Mouse (Mus musculus): ENCODE measurements around the gene Egflam. TPM values are rescaled to one million over a fixed set of nuclear protein-coding genes. Genes with fewer than 3 reads are reported as not detected.

The Egflam gene
- polyA plus RNA-seq, 1 experiment from 2014 or later: 9.2 TPM

DNA sequence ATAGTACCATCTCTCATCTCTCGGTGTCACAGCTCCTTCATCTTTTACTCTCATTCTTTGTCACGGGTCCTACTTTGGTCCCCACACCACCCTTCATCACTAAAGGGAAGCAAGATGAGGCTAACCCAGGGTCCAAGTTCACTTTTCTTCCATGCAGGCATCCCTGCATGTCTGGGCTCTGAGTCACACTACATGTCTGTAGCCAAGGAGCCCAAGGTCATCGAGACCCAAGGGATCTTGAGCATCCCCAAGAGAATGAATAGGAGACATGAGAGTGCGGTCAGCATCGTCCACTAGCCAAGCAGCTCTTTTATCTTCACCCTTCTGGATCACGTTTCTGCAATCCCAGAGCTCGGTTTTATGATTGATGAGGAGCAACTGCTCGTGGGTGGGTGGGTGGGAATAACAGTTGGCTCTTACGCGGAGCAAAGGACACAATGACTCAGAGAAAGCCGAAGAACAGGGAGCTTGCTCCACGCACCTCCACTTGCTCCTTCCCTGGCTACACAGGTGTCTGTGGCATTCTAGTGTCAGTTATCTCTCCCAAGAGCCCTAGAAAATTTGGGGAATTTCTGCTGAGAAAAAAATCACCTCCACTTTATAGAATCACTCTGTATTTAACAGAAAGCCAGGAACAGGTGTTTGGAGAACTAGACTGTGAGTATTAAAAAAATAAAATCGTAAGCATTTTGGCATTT lies 164.7 kb downstream of the Egflam start:
- Histone ChIP-seq H3K4me1 (no peaks in the 10 kb centered on the region), H3K27me3 (ENCODE audit: low read depth, poor library complexity, severe bottlenecking) (no peaks in the 10 kb centered on the region), H3K4me3 (no peak overlapping the region), H3K27ac (replicated peaks) (no peak overlapping the region), H3K36me3 (no peaks in the 10 kb centered on the region), H3K9me3 (replicated peaks) (no peaks in the 10 kb centered on the region)
- no peak for DNase-seq (ENCODE audit: low spot score)
- 93% methylated on average over 13 of the region's 13 CpGs for WGBS

DNA sequence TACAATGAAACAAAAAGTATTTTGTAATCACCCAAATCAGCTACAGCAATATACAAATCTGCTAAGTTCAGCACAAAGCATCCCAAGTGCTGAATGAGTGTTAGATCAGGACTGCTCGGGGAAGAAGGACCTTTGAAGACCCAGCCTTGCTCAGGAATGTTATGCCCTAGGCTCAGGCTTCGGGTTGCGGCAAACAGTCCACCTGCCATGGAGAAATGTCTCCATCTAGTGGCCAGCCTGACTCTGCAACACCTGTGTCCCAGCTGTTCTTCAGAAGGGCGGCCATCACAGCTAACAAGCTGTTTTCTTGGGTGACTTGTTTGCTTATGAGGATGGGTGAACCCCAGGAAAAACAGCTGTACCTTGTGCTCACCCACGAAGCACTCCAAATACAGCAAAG lies 172.0 kb downstream of the Egflam start:
- Histone ChIP-seq H3K4me3 (no peak overlapping the region), H3K4me1 (peaks cover 17% of the 10 kb centered on the region), H3K27ac (replicated peaks) (no peak overlapping the region), H3K36me3 (no peaks in the 10 kb centered on the region), H3K9me3 (replicated peaks) (no peaks in the 10 kb centered on the region), H3K27me3 (ENCODE audit: low read depth, poor library complexity, severe bottlenecking) (0 out of 2 replicates have a peak, but pooled peaks cover 12% of the 10 kb centered on the region)
- WGBS: 3% methylated on average over 5 of the region's 5 CpGs
- DNase-seq (ENCODE audit: low spot score): peak; percentile 79

DNA sequence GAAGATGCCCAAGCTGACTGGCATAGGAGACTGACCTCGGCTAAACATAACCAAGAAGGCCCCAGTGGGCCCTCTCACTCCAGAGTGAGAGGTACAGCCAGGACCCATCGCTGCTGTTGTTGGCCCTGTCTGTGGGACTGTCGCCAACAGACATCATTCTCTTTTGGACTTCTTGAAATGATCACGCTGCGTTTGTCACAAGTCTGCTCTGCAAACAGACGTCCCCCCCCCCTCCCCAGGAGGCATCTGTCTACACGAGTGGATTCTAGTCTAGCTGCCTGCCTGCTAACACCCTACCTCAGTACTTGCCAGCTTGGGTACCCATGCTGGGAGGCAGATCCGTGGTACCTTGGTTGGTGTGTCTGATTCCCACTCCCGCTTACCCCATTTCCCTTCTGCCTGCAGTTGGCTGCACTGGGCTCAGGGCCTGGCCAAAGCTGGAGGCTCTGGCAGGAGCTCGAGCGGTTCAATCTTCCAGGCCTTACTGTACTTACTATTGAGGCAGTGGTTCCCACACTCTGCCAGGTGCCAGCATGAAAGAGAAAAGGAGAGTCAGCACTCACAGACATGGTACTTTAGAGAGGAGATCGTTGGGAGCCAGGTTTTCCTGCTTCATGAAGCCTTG lies 173.9 kb downstream of the Egflam start:
- Histone ChIP-seq H3K4me3 (no peak overlapping the region), H3K27ac (replicated peaks) (no peak overlapping the region), H3K27me3 (ENCODE audit: low read depth, poor library complexity, severe bottlenecking) (0 out of 2 replicates have a peak, but pooled peaks cover 12% of the 10 kb centered on the region), H3K4me1 (peaks cover 17% of the 10 kb centered on the region), H3K36me3 (no peaks in the 10 kb centered on the region), H3K9me3 (replicated peaks) (no peaks in the 10 kb centered on the region)
- DNase-seq (ENCODE audit: low spot score): no peak
- WGBS: 84% methylated on average over 12 of the region's 12 CpGs

GRCm38 (mm10) chr15:7222809-7223208 lies 175.4 kb downstream of the Egflam start:
- H3K27me3 ChIP-seq (ENCODE audit: low read depth, poor library complexity, severe bottlenecking): 0 out of 2 replicates have a peak, but pooled peaks cover 12% of the 10 kb centered on the region
- H3K36me3 ChIP-seq: no peaks in the 10 kb centered on the region
- peaks cover 17% of the 10 kb centered on the region for H3K4me1 ChIP-seq
- H3K4me3 ChIP-seq: no peak overlapping the region
- no peaks in the 10 kb centered on the region for H3K9me3 ChIP-seq (replicated peaks)
- no peak for DNase-seq (ENCODE audit: low spot score)
- no peak overlapping the region; the same call in 1 of the 2 replicates for H3K27ac ChIP-seq (replicated peaks)
- 52% methylated on average over 11 of the region's 11 CpGs for WGBS

DNA sequence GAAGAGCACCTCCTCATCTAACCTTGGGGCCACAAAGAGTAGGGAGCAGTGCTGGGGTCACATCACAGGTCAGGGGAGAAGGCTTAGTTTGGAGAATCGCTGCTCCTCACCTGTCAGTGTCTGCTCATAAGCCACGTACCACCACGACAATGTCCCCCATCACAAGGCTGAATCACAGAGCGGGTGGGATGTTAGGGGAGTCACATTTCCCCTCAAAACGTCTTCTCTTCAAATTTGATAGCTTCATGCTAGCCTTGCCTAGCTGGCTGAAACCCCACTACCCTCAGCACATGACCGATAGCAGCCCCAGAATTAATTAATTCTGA lies 181.0 kb downstream of the Egflam start:
- Histone ChIP-seq H3K4me3 (no peak overlapping the region), H3K9me3 (replicated peaks) (no peaks in the 10 kb centered on the region), H3K27ac (replicated peaks) (no peak overlapping the region), H3K36me3 (no peaks in the 10 kb centered on the region), H3K4me1 (peaks cover 8% of the 10 kb centered on the region), H3K27me3 (ENCODE audit: low read depth, poor library complexity, severe bottlenecking) (no peaks in the 10 kb centered on the region)
- no peak for DNase-seq (ENCODE audit: low spot score)
- 90% methylated on average over 6 of the region's 6 CpGs for WGBS

DNA sequence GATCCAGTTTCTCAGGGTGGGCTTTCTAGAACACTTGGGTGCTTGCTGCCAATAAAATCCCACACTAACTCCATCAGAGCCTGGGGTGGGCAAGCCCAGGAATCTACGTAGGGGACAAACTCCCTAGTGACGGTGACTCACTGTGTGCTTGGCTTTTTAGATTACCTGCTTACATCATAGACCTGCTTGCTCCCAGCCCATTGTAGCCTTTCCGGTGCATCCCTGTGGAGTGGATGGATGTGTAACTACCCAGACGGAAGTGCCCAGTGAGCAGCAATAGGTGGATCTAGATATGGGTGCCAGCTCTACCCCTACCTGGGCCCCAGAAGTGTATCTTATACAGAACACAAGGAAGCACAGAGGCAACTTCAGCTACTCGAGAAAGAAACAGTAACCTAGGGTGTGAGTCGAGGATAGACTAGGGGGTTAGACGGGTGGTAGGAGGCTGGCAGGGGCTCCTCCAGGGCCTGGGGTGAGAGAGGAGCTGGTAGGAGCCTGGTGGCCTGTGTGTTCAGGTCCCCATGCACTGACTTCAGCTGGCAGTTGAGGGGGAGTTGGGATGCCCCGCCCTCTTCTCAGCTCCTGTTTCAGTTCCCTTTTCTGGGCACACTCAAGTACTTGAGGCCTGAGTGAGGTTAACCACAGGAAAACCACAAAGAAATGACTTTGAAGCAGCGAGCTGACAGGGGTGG lies 181.5 kb downstream of the Egflam start:
- H3K27me3 ChIP-seq (ENCODE audit: low read depth, poor library complexity, severe bottlenecking): no peaks in the 10 kb centered on the region
- no peak for DNase-seq (ENCODE audit: low spot score)
- WGBS: 81% methylated on average over 9 of the region's 9 CpGs
- H3K4me3 ChIP-seq: no peak overlapping the region
- no peaks in the 10 kb centered on the region for H3K9me3 ChIP-seq (replicated peaks)
- H3K4me1 ChIP-seq: peaks cover 6% of the 10 kb centered on the region
- H3K27ac ChIP-seq (replicated peaks): 0 out of 2 replicates have a peak overlapping the region, but pooled peaks have one; percentile 38
- no peaks in the 10 kb centered on the region for H3K36me3 ChIP-seq

- Histone ChIP-seq H3K4me1 (peaks cover 6% of the 10 kb centered on the region), H3K27me3 (ENCODE audit: low read depth, poor library complexity, severe bottlenecking) (no peaks in the 10 kb centered on the region), H3K27ac (replicated peaks) (no peak overlapping the region), H3K9me3 (replicated peaks) (no peaks in the 10 kb centered on the region), H3K4me3 (no peak overlapping the region), H3K36me3 (no peaks in the 10 kb centered on the region)
- no peak for DNase-seq (ENCODE audit: low spot score)
- 92% methylated on average over 3 of the region's 3 CpGs for WGBS
Observed at GRCm38 (mm10) chr15:7215845-7216244, 182.3 kb downstream of the Egflam start.

GRCm38 (mm10) chr15:7213683-7214082 lies 184.5 kb downstream of the Egflam start:
- Histone ChIP-seq H3K9me3 (replicated peaks) (no peaks in the 10 kb centered on the region), H3K4me1 (peaks cover 6% of the 10 kb centered on the region), H3K4me3 (no peak overlapping the region), H3K27ac (replicated peaks) (no peak overlapping the region), H3K27me3 (ENCODE audit: low read depth, poor library complexity, severe bottlenecking) (no peaks in the 10 kb centered on the region), H3K36me3 (no peaks in the 10 kb centered on the region)
- WGBS: 76% methylated on average over 1 of the region's 1 CpGs
- no peak for DNase-seq (ENCODE audit: low spot score)

- Histone ChIP-seq H3K4me1 (peaks cover 24% of the 10 kb centered on the region), H3K4me3 (no peak overlapping the region), H3K9me3 (replicated peaks) (no peaks in the 10 kb centered on the region), H3K27me3 (ENCODE audit: low read depth, poor library complexity, severe bottlenecking) (no peaks in the 10 kb centered on the region), H3K36me3 (no peaks in the 10 kb centered on the region), H3K27ac (replicated peaks) (no peak overlapping the region)
- WGBS: 88% methylated on average over 9 of the region's 9 CpGs
- DNase-seq (ENCODE audit: low spot score): no peak
Observed at GRCm38 (mm10) chr15:7208180-7208579, 190.0 kb downstream of the Egflam start.

DNA sequence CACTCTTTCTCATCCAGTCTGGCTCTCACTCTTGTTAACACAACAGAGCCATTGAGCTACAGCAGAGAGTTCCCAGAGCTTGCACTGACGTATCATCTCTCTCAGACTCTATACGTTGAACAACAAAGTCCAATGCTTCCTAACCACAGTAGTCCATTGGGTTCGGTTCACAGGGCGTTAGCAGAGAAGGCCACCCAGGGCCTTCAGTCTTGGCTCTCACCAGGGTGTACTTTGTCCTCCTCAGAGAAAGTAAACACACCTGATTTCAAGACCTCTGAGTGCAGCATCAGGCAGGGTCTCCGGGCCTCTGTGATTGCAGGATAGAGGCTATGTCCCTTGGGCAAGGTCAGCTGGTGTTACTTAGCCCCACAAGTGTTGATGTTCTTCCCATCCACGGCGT lies 190.9 kb downstream of the Egflam start:
- no peaks in the 10 kb centered on the region for H3K36me3 ChIP-seq
- no peaks in the 10 kb centered on the region for H3K27me3 ChIP-seq (ENCODE audit: low read depth, poor library complexity, severe bottlenecking)
- H3K9me3 ChIP-seq (replicated peaks): no peaks in the 10 kb centered on the region
- WGBS: 83% methylated on average over 7 of the region's 7 CpGs
- H3K4me3 ChIP-seq: no peak overlapping the region
- DNase-seq (ENCODE audit: low spot score): no peak
- H3K4me1 ChIP-seq: peaks cover 25% of the 10 kb centered on the region
- no peak overlapping the region for H3K27ac ChIP-seq (replicated peaks)

- H3K27me3 ChIP-seq (ENCODE audit: low read depth, poor library complexity, severe bottlenecking): no peaks in the 10 kb centered on the region
- no peaks in the 10 kb centered on the region for H3K9me3 ChIP-seq (replicated peaks)
- WGBS: 53% methylated on average over 5 of the region's 5 CpGs
- no peak for DNase-seq (ENCODE audit: low spot score)
- no peak overlapping the region for H3K27ac ChIP-seq (replicated peaks)
- no peak overlapping the region for H3K4me3 ChIP-seq
- peaks cover 37% of the 10 kb centered on the region for H3K4me1 ChIP-seq
- no peaks in the 10 kb centered on the region for H3K36me3 ChIP-seq
Observed at GRCm38 (mm10) chr15:7206110-7206509, 192.1 kb downstream of the Egflam start.

- 75% methylated on average over 13 of the region's 13 CpGs for WGBS
- H3K27ac ChIP-seq (replicated peaks): no peak overlapping the region
- no peak for DNase-seq (ENCODE audit: low spot score)
- H3K9me3 ChIP-seq (replicated peaks): no peaks in the 10 kb centered on the region
- H3K4me1 ChIP-seq: peaks cover 47% of the 10 kb centered on the region
- H3K36me3 ChIP-seq: no peaks in the 10 kb centered on the region
- H3K4me3 ChIP-seq: no peak overlapping the region
- no peaks in the 10 kb centered on the region for H3K27me3 ChIP-seq (ENCODE audit: low read depth, poor library complexity, severe bottlenecking)
Observed at GRCm38 (mm10) chr15:7204917-7205316, 193.3 kb downstream of the Egflam start.

Data from midbrain, embryonic 10.5 days (tissue).